Mouse (Mus musculus): ENCODE results near the gene Prelid3b. TPM values are rescaled to one million over a fixed set of nuclear protein-coding genes. Genes with fewer than 3 reads are reported as not detected.

Gene Prelid3b
- polyA plus RNA-seq, 1 experiment from 2014 or later = 161 TPM

Other genes with a start within 250 kb of the Prelid3b start
- 964 and 1,128 TPM in 2 replicates for gene Gnas, start 188.8 kb downstream of the Prelid3b start, polyA plus RNA-seq (2016; fragmentation: Nextera tagmentation; extraction: Ambion mirVana)
- gene Gm20721, start 126.4 kb downstream of the Prelid3b start, polyA plus RNA-seq (2016; fragmentation: Nextera tagmentation; extraction: Ambion mirVana) = 7.1 and 20.6 TPM in 2 replicates
- 124 and 133 TPM in 2 replicates for gene Nelfcd, start 57.3 kb downstream of the Prelid3b start, polyA plus RNA-seq (2016; fragmentation: Nextera tagmentation; extraction: Ambion mirVana)
- 124 and 133 TPM in 2 replicates for gene Ctsz, start 34.0 kb downstream of the Prelid3b start, polyA plus RNA-seq (2016; fragmentation: Nextera tagmentation; extraction: Ambion mirVana)
- 7.6 and 12.0 TPM in 2 replicates for gene Tubb1, start 22.4 kb downstream of the Prelid3b start, polyA plus RNA-seq (2016; fragmentation: Nextera tagmentation; extraction: Ambion mirVana)
- 675 and 791 TPM in 2 replicates for gene Atp5e, start 9.0 kb downstream of the Prelid3b start, polyA plus RNA-seq (2016; fragmentation: Nextera tagmentation; extraction: Ambion mirVana)
- gene Zfp831, start 170.5 kb upstream of the Prelid3b start, polyA plus RNA-seq (2016; fragmentation: Nextera tagmentation; extraction: Ambion mirVana) = not detected in 2 replicates

All from heart, embryonic 10.5 days (tissue).